Mouse (Mus musculus) embryonic facial prominence, embryonic 12.5 days (tissue): ENCODE measurements around the gene Lrrtm1. TPM values are rescaled to one million over a fixed set of nuclear protein-coding genes. Genes with fewer than 3 reads are reported as not detected.

Experiments used
- ATAC-seq: fragments of 200-750 bp; cut with Nextera tagmentation; 2 replicates; pipeline ENCODE4 v1.8.0; 2017; ENCODE audit not compliant: insufficient number of reproducible peaks, insufficient read depth, low FRiP score, low TSS enrichment
- H3K27ac ChIP-seq: fragments of 300-500 bp; sonication (generic); 2 replicates; pipeline ENCODE4 v1.5.1; 2016; ENCODE audit warnings: mild to moderate bottlenecking
- H3K27me3 ChIP-seq: fragments of 300-500 bp; sonication (generic); 2 replicates; pipeline ENCODE4 v1.6.1; 2016; ENCODE audit warnings: mild to moderate bottlenecking, moderate library complexity
- H3K36me3 ChIP-seq: fragments of 300-500 bp; sonication (generic); 2 replicates; pipeline ENCODE4 v1.6.1; 2016; ENCODE audit warnings: mild to moderate bottlenecking
- H3K4me1 ChIP-seq: fragments of 300-500 bp; sonication (generic); 2 replicates; pipeline ENCODE4 v1.6.1; 2016
- H3K4me2 ChIP-seq: fragments of 300-500 bp; sonication (generic); replicated peaks from 2 replicates; pipeline ENCODE4 v1.6.1; 2016; ENCODE audit warnings: mild to moderate bottlenecking, moderate library complexity
- H3K4me3 ChIP-seq: fragments of 300-500 bp; sonication (generic); 2 replicates; pipeline ENCODE4 v1.5.1; 2016; ENCODE audit warnings: mild to moderate bottlenecking
- H3K9ac ChIP-seq: fragments of 300-500 bp; sonication (generic); 2 replicates; pipeline ENCODE4 v1.6.1; 2016; ENCODE audit warnings: mild to moderate bottlenecking, moderate library complexity
- H3K9me3 ChIP-seq: fragments of 300-500 bp; sonication (generic); 2 replicates; pipeline ENCODE4 v1.6.1; 2016; ENCODE audit warnings: mild to moderate bottlenecking, moderate library complexity
- WGBS: fragments of 180-500 bp; shearing (Covaris S2); methylation state at CpG from one replicate; pipeline ENCODE4 v1.1.7; 2016; 5-methylcytosine and 5-hydroxymethylcytosine counted together
- polyA plus RNA-seq: library from polyadenylated mRNA; unstranded; fragments of >200 nt; fragmentation: Nextera tagmentation; extraction: Ambion mirVana; gene quantifications from 2 replicates; pipeline ENCODE4 v1.2.1, GENCODE M21; 2016

Gene Lrrtm1
- polyA plus RNA-seq, 1 experiment from 2014 or later: 12.5 TPM

- Histone ChIP-seq H3K36me3 (no peaks in the 10 kb centered on the region), H3K9me3 (no peaks in the 10 kb centered on the region), H3K4me2 (peak overlapping the region; percentile 98), H3K4me1 (peaks cover 8% of the 10 kb centered on the region), H3K9ac (peak overlapping the region; percentile 43), H3K27ac (no peak overlapping the region), H3K4me3 (peak overlapping the region; percentile 50), H3K27me3 (peaks cover 43% of the 10 kb centered on the region)
- ATAC-seq: peak; percentile 62
- WGBS: under 1% methylated on average over 43 of the region's 43 CpGs
Observed at GRCm38 (mm10) chr6:77243541-77244231, 1.2 kb downstream of the Lrrtm1 start.

GRCm38 (mm10) chr6:77253480-77253879 lies 11.0 kb downstream of the Lrrtm1 start:
- H3K27ac ChIP-seq: no peak overlapping the region
- ATAC-seq: no peak
- no peaks in the 10 kb centered on the region for H3K4me1 ChIP-seq
- WGBS: 80% methylated on average over 5 of the region's 5 CpGs
- H3K4me3 ChIP-seq: no peak overlapping the region
- H3K27me3 ChIP-seq: no peaks in the 10 kb centered on the region
- H3K4me2 ChIP-seq: no peak overlapping the region
- H3K36me3 ChIP-seq: no peaks in the 10 kb centered on the region
- no peak overlapping the region for H3K9ac ChIP-seq
- H3K9me3 ChIP-seq: no peaks in the 10 kb centered on the region

- WGBS: 91% methylated on average over 4 of the region's 4 CpGs
- H3K4me3 ChIP-seq: no peak overlapping the region
- no peaks in the 10 kb centered on the region for H3K36me3 ChIP-seq
- no peaks in the 10 kb centered on the region for H3K27me3 ChIP-seq
- no peaks in the 10 kb centered on the region for H3K4me1 ChIP-seq
- H3K4me2 ChIP-seq: no peak overlapping the region
- H3K9me3 ChIP-seq: no peaks in the 10 kb centered on the region
- H3K9ac ChIP-seq: no peak overlapping the region
- no peak overlapping the region for H3K27ac ChIP-seq
- no peak for ATAC-seq
Observed at GRCm38 (mm10) chr6:77256348-77256747, 13.9 kb downstream of the Lrrtm1 start.

GRCm38 (mm10) chr6:77257358-77258105 lies 15.0 kb downstream of the Lrrtm1 start:
- Histone ChIP-seq H3K9ac (no peak overlapping the region), H3K4me2 (no peak overlapping the region), H3K4me3 (no peak overlapping the region), H3K27me3 (no peaks in the 10 kb centered on the region), H3K27ac (no peak overlapping the region), H3K9me3 (no peaks in the 10 kb centered on the region), H3K36me3 (no peaks in the 10 kb centered on the region), H3K4me1 (no peaks in the 10 kb centered on the region)
- no peak for ATAC-seq
- WGBS: 49% methylated on average over 7 of the region's 7 CpGs

- WGBS: 23% methylated on average over 3 of the region's 3 CpGs
- no peak for ATAC-seq
- Histone ChIP-seq H3K27me3 (no peaks in the 10 kb centered on the region), H3K9me3 (no peaks in the 10 kb centered on the region), H3K4me2 (no peak overlapping the region), H3K27ac (no peak overlapping the region), H3K4me3 (no peak overlapping the region), H3K9ac (no peak overlapping the region), H3K4me1 (no peaks in the 10 kb centered on the region), H3K36me3 (no peaks in the 10 kb centered on the region)
Observed at GRCm38 (mm10) chr6:77265163-77265562, 22.7 kb downstream of the Lrrtm1 start.

GRCm38 (mm10) chr6:77278794-77279193 lies 36.3 kb downstream of the Lrrtm1 start:
- H3K9me3 ChIP-seq: no peaks in the 10 kb centered on the region
- H3K27me3 ChIP-seq: no peaks in the 10 kb centered on the region
- no peak for ATAC-seq
- no peaks in the 10 kb centered on the region for H3K4me1 ChIP-seq
- H3K9ac ChIP-seq: no peak overlapping the region
- H3K4me3 ChIP-seq: no peak overlapping the region
- H3K4me2 ChIP-seq: no peak overlapping the region
- no peak overlapping the region for H3K27ac ChIP-seq
- 91% methylated on average over 5 of the region's 5 CpGs for whole genome bisulfite sequencing
- H3K36me3 ChIP-seq: no peaks in the 10 kb centered on the region

GRCm38 (mm10) chr6:77286317-77286716 lies 43.8 kb downstream of the Lrrtm1 start:
- ATAC-seq: no peak
- Histone ChIP-seq H3K36me3 (no peaks in the 10 kb centered on the region), H3K4me2 (no peak overlapping the region), H3K4me1 (no peaks in the 10 kb centered on the region), H3K9me3 (no peaks in the 10 kb centered on the region), H3K4me3 (no peak overlapping the region), H3K27me3 (no peaks in the 10 kb centered on the region), H3K27ac (no peak overlapping the region), H3K9ac (no peak overlapping the region)
- WGBS: 86% methylated on average over 5 of the region's 5 CpGs

GRCm38 (mm10) chr6:77288402-77288801 lies 45.9 kb downstream of the Lrrtm1 start:
- H3K36me3 ChIP-seq: no peaks in the 10 kb centered on the region
- ATAC-seq: no peak
- H3K27me3 ChIP-seq: no peaks in the 10 kb centered on the region
- no peaks in the 10 kb centered on the region for H3K9me3 ChIP-seq
- no peak overlapping the region for H3K4me2 ChIP-seq
- no peak overlapping the region for H3K27ac ChIP-seq
- H3K9ac ChIP-seq: no peak overlapping the region
- no peak overlapping the region for H3K4me3 ChIP-seq
- H3K4me1 ChIP-seq: no peaks in the 10 kb centered on the region

GRCm38 (mm10) chr6:77291415-77291814 lies 48.9 kb downstream of the Lrrtm1 start:
- Histone ChIP-seq H3K9ac (no peak overlapping the region), H3K27me3 (no peaks in the 10 kb centered on the region), H3K4me2 (no peak overlapping the region), H3K27ac (no peak overlapping the region), H3K36me3 (no peaks in the 10 kb centered on the region), H3K9me3 (no peaks in the 10 kb centered on the region), H3K4me1 (no peaks in the 10 kb centered on the region), H3K4me3 (no peak overlapping the region)
- WGBS: 81% methylated on average over 6 of the region's 6 CpGs
- ATAC-seq: no peak

GRCm38 (mm10) chr6:77301305-77301704 lies 58.8 kb downstream of the Lrrtm1 start:
- H3K4me2 ChIP-seq: no peak overlapping the region
- H3K27me3 ChIP-seq: no peaks in the 10 kb centered on the region
- H3K9me3 ChIP-seq: no peaks in the 10 kb centered on the region
- WGBS: 93% methylated on average over 1 of the region's 1 CpGs
- no peaks in the 10 kb centered on the region for H3K4me1 ChIP-seq
- no peak overlapping the region for H3K4me3 ChIP-seq
- no peak for ATAC-seq
- H3K27ac ChIP-seq: no peak overlapping the region
- no peaks in the 10 kb centered on the region for H3K36me3 ChIP-seq
- no peak overlapping the region for H3K9ac ChIP-seq

GRCm38 (mm10) chr6:77306796-77307195 lies 64.3 kb downstream of the Lrrtm1 start:
- Histone ChIP-seq H3K4me3 (no peak overlapping the region), H3K36me3 (no peaks in the 10 kb centered on the region), H3K27ac (no peak overlapping the region), H3K9me3 (no peaks in the 10 kb centered on the region), H3K9ac (no peak overlapping the region), H3K4me2 (no peak overlapping the region), H3K27me3 (no peaks in the 10 kb centered on the region), H3K4me1 (no peaks in the 10 kb centered on the region)
- 87% methylated on average over 3 of the region's 3 CpGs for WGBS
- ATAC-seq: no peak
